Mouse (Mus musculus) lung, embryonic 16.5 days (tissue): ENCODE results near the gene Lta. TPM values are rescaled to one million over a fixed set of nuclear protein-coding genes. Genes with fewer than 3 reads are reported as not detected.
A peak's percentile ranks its signal among the peaks of the same experiment; 100 is the strongest.

Experiments used
- ATAC-seq: fragments of 200-750 bp; cut with Nextera tagmentation; 2 replicates; pipeline ENCODE4 v1.8.0; 2017; ENCODE audit warnings: low read depth, mild to moderate bottlenecking, moderate library complexity
- H3K27ac ChIP-seq: fragments of 300-500 bp; sonication (generic); 2 replicates; pipeline ENCODE4 v1.5.1; 2014; ENCODE audit warnings: mild to moderate bottlenecking, control low read depth, low read length
- H3K27me3 ChIP-seq: fragments of 300-500 bp; sonication (generic); 2 replicates; pipeline ENCODE4 v1.6.1; 2014; ENCODE audit warnings: low read depth, low read length, mixed read lengths; ENCODE audit not compliant: control insufficient read depth, insufficient read depth
- H3K36me3 ChIP-seq: fragments of 300-500 bp; sonication (generic); 2 replicates; pipeline ENCODE4 v1.6.1; 2014; ENCODE audit warnings: low read length; ENCODE audit not compliant: control insufficient read depth, insufficient read depth
- H3K4me1 ChIP-seq: fragments of 300-500 bp; sonication (generic); replicated peaks from 2 replicates; pipeline ENCODE4 v1.6.1; 2014; ENCODE audit warnings: low read length, mixed read lengths; ENCODE audit not compliant: control insufficient read depth, insufficient read depth
- H3K4me2 ChIP-seq: fragments of 300-500 bp; sonication (generic); 2 replicates; pipeline ENCODE4 v1.6.1; 2014; ENCODE audit warnings: low read depth, low read length, control low read depth
- H3K4me3 ChIP-seq: fragments of 300-500 bp; sonication (generic); 2 replicates; pipeline ENCODE4 v1.5.1; 2014; ENCODE audit warnings: mild to moderate bottlenecking, low read length, control low read depth
- H3K9ac ChIP-seq: fragments of 300-500 bp; sonication (generic); 2 replicates; pipeline ENCODE4 v1.6.1; 2014; ENCODE audit warnings: low read length, control low read depth
- H3K9me3 ChIP-seq: fragments of 300-500 bp; sonication (generic); 2 replicates; pipeline ENCODE4 v1.6.1; 2016; ENCODE audit warnings: low read length; ENCODE audit not compliant: control insufficient read depth
- WGBS: fragments of 180-500 bp; shearing (Covaris S2); extraction: QIAGEN DNeasy Blood & Tissue Kit; methylation state at CpG from one replicate; pipeline ENCODE4 v1.1.7; 2014; 5-methylcytosine and 5-hydroxymethylcytosine counted together
- polyA plus RNA-seq: library from polyadenylated mRNA; unstranded; fragments of >200 nt; fragmentation: Nextera tagmentation; extraction: Ambion mirVana; gene quantifications from 2 replicates; pipeline ENCODE4 v1.2.1, GENCODE M21; 2015

Gene Lta
- polyA plus RNA-seq, 1 experiment from 2014 or later: not detected

DNA sequence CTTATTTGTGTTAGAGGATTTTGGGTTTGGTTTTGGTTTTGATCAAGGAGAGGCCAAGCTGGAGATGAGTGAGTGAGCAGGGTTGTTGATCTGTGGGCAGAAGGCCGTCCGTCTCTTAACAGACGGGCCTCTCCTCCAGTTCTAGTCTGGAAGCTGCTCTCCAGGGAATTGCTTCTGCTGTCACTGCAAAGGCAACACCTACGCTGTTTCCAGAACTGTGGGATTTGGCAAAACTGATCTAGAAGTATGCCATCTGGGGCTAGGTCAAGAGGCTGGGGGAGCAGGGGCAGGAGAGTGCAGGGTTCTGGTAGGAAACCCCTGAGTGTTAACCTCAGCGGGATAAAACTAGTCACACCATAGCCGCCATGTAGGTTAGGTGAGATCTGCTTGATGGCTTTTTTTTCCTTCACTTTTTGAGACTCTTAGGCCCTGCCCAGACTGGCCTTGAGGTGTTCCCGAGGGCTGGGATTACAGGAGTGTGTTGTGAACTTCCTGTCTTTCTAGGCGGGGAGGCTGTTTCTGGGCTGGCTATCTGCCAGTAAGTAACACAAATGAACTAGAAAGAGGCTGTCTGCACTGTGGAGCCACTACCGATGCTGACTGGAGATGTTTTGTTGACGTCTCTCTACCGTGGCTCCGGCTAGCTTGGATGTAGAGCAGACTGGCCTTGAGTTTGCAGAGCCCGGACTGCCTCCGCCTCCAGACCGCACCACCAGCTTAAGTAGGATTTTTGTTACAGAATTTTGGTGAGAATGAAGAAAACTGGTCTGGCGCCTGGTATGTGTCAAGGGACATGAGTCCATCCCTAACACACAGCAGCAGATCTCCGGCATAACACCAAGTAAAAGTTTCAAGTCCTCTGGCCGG is 28.2 kb upstream of the Lta start, which contains the start of gene Atp6v1g2:
Gene Atp6v1g2 (plus strand): TSS at position 547 of the 867 bp plus-strand sequence.
- Histone ChIP-seq H3K36me3 (peaks cover 25% of the 10 kb centered on the region), H3K27ac (peak within 1 kb of the TSS; percentile 99), H3K4me2 (peak within 1 kb of the TSS; percentile 66), H3K9ac (peak within 1 kb of the TSS; percentile 96), H3K4me1 (peaks cover 28% of the 10 kb centered on the region), H3K4me3 (peak within 1 kb of the TSS; percentile 62), H3K9me3 (no peaks in the 10 kb centered on the region), H3K27me3 (no peaks in the 10 kb centered on the region)
- WGBS: 37% methylated on average over 18 of the region's 18 CpGs
- peak; percentile 32 for ATAC-seq

DNA sequence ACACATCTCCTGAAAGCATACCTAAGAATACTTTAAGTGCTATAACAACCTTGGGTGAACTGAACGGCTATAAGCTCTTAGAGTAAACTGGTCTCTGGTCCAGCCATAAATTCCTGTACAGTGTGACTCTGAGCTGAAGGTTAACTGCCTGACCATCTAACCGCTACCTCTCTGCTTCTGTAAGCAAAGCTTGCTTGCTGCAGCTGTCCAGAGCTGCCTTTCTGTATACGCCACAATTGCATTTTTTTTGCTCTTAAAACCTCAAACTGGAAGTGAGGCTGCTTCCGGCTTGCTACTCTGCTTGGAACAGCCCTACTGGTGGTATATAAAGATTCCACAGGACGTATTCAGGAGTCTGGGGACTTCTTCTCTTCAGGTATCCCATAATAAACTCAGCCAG is 27.5 kb upstream of the Lta start:
- ATAC-seq: no peak
- peaks cover 25% of the 10 kb centered on the region for H3K36me3 ChIP-seq
- H3K9ac ChIP-seq: peak overlapping the region; percentile 5; the same call in 1 of the 2 replicates
- no peak overlapping the region for H3K4me3 ChIP-seq
- no peak overlapping the region for H3K4me2 ChIP-seq
- H3K27me3 ChIP-seq: no peaks in the 10 kb centered on the region
- H3K27ac ChIP-seq: peak overlapping the region; percentile 99
- H3K4me1 ChIP-seq: peaks cover 28% of the 10 kb centered on the region
- 69% methylated on average over 5 of the region's 5 CpGs for WGBS
- no peaks in the 10 kb centered on the region for H3K9me3 ChIP-seq

DNA sequence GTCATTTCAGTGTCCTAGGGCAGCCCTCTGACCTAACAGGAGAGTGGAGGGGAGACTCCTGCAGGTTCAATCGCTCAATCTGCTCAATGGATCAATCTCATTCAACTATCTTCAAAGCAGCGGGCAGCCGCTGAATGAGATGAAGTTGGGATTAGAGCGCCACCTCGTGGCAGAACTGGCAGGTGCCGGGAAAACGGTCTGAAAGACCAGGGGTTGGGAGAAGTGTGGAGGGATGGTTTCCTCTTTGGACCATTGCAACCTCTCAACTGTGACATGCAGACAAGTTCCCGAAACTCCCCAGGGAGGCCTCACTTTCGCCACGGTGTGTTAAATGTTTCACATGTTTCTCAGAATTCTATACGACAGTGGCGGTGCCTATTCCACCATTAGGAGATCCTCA is 26.9 kb upstream of the Lta start:
- Histone ChIP-seq H3K4me1 (peaks cover 28% of the 10 kb centered on the region), H3K27ac (peak overlapping the region; percentile 5; the same call in 1 of the 2 replicates), H3K27me3 (no peaks in the 10 kb centered on the region), H3K9me3 (no peaks in the 10 kb centered on the region), H3K4me3 (no peak overlapping the region), H3K36me3 (peaks cover 27% of the 10 kb centered on the region), H3K9ac (no peak overlapping the region), H3K4me2 (no peak overlapping the region)
- ATAC-seq: no peak
- WGBS: 15% methylated on average over 12 of the region's 12 CpGs

DNA sequence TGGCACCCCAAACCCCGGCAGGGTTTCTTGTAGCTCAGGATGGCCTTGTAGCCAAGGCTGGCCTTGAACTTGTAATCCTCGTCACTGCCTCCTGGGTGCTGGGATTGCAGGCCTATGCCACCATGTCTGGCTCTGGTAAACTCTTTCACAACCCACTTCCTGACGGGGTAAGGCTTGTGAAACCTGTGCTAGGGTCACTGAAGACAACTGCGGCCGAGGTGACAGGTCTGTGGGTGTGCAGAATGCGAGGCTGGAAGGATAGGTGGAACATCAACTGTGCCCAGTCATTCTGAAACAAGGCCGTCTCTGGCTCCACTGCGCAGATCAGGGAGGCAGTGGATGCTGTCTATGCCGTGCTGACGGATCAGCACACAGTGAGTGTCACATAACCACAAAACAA is 25.9 kb upstream of the Lta start:
- ATAC-seq: no peak
- peaks cover 30% of the 10 kb centered on the region for H3K36me3 ChIP-seq

DNA sequence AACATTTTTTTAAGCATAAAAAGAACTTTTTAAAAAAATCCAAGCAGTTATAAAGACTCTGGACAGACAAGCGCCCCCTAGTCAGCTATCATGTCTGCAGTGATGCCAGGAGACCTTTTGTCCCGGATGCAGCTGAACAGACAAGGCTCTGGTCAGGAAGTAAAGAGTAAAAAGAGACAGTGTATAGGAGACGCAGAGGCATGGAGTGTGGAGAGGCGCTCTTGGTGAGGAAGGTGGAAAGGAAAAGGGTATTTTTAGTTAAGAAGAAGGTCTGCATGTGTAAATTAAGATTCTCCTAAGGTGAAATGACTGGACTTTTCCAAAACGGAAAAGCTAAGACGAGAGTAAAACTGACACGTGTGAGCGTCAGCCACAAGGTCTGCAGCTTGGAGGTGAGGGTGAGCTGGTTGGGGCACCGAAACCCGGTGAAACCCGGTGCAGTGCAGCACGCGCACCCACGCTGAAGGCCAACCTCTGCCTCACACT is 21.5 kb upstream of the Lta start:
- no peak overlapping the region for H3K4me2 ChIP-seq
- WGBS: 79% methylated on average over 14 of the region's 14 CpGs
- no peak overlapping the region for H3K27ac ChIP-seq
- no peaks in the 10 kb centered on the region for H3K9me3 ChIP-seq
- H3K27me3 ChIP-seq: no peaks in the 10 kb centered on the region
- no peak for ATAC-seq
- H3K9ac ChIP-seq: no peak overlapping the region
- peaks cover 37% of the 10 kb centered on the region for H3K36me3 ChIP-seq
- no peaks in the 10 kb centered on the region; the same call in 1 of the 2 replicates for H3K4me1 ChIP-seq
- H3K4me3 ChIP-seq: no peak overlapping the region

More for the DNA sequence above, 25.9 kb upstream of the Lta start:
- Histone ChIP-seq H3K27ac (no peak overlapping the region), H3K9ac (no peak overlapping the region), H3K9me3 (no peaks in the 10 kb centered on the region), H3K4me3 (no peak overlapping the region), H3K27me3 (no peaks in the 10 kb centered on the region), H3K4me2 (no peak overlapping the region), H3K4me1 (peaks cover 24% of the 10 kb centered on the region)
- WGBS: 86% methylated on average over 10 of the region's 10 CpGs

DNA sequence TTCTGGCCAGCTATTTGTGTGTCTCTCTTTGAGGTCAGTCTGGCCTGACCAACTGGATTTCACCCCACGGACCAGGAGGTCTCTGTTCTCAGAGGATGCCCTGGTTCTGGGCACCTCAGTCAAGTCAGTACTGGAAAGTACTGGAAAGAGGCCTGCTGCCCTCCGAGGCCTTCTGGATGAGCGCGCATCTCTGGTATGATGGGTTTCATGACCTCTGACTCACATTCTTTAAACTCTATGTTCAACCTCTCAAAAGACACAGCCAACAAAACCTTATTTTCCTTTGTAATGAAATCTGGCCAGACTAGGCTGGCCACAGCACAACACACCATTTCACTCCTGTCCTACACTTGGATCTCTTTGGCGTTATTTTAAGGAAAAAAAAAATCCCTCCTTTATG is 20.3 kb upstream of the Lta start:
- Histone ChIP-seq H3K27me3 (no peaks in the 10 kb centered on the region), H3K36me3 (peaks cover 30% of the 10 kb centered on the region), H3K9me3 (no peaks in the 10 kb centered on the region), H3K4me3 (no peak overlapping the region), H3K4me1 (peaks cover under 1% of the 10 kb centered on the region), H3K27ac (no peak overlapping the region), H3K9ac (no peak overlapping the region), H3K4me2 (no peak overlapping the region)
- ATAC-seq: no peak
- 94% methylated on average over 5 of the region's 5 CpGs for WGBS

DNA sequence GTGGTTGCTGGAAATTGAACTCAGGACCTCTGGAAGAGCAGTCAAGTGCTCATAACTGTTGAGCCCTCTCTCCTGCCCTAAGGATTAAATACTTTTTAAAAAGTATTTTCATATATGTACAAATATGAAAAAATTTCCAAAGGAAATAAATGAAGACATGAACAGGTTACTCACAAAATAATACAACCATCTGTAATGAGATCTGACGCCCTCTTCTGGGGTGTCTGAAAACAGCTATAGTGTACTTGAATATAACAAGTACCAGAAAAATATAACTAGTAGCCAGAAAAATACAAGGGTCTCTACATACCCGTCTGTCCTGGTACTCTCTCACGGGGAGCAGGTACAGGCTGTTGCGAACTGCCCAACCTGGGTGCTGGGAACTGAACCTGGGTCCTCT is 19.5 kb upstream of the Lta start:
- no peaks in the 10 kb centered on the region for H3K27me3 ChIP-seq
- H3K4me2 ChIP-seq: no peak overlapping the region
- ATAC-seq: no peak
- no peak overlapping the region for H3K27ac ChIP-seq
- WGBS: 96% methylated on average over 4 of the region's 4 CpGs
- no peaks in the 10 kb centered on the region for H3K9me3 ChIP-seq
- H3K4me1 ChIP-seq: peaks cover 8% of the 10 kb centered on the region
- H3K36me3 ChIP-seq: peaks cover 27% of the 10 kb centered on the region
- H3K9ac ChIP-seq: no peak overlapping the region
- no peak overlapping the region for H3K4me3 ChIP-seq

DNA sequence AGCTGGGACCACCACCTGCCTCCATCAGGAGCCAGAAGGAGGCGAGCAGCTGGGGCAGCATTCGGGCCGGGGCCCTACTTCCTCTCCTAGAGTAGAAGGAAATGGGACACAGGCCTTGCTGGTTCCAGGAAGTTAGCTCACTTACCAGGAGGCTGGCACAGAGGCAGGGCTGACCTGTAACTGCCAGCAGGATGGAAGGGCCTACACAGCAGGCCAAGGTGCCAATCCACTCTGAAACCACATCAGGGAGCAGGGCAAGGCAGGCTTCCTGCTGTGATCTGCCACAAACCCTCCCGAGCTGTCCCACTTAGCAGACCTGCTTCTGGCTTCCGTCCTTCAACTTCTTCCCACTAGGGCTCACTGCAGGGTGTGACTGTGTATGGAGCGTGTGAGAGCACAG is 17.1 kb upstream of the Lta start:
- peak overlapping the region; percentile 71 for H3K27ac ChIP-seq
- no peak overlapping the region for H3K9ac ChIP-seq
- 60% methylated on average over 6 of the region's 6 CpGs for WGBS
- no peak for ATAC-seq
- peaks cover 8% of the 10 kb centered on the region for H3K4me1 ChIP-seq
- H3K27me3 ChIP-seq: no peaks in the 10 kb centered on the region
- no peak overlapping the region for H3K4me2 ChIP-seq
- no peaks in the 10 kb centered on the region for H3K9me3 ChIP-seq
- no peak overlapping the region for H3K4me3 ChIP-seq
- peaks cover 11% of the 10 kb centered on the region for H3K36me3 ChIP-seq

DNA sequence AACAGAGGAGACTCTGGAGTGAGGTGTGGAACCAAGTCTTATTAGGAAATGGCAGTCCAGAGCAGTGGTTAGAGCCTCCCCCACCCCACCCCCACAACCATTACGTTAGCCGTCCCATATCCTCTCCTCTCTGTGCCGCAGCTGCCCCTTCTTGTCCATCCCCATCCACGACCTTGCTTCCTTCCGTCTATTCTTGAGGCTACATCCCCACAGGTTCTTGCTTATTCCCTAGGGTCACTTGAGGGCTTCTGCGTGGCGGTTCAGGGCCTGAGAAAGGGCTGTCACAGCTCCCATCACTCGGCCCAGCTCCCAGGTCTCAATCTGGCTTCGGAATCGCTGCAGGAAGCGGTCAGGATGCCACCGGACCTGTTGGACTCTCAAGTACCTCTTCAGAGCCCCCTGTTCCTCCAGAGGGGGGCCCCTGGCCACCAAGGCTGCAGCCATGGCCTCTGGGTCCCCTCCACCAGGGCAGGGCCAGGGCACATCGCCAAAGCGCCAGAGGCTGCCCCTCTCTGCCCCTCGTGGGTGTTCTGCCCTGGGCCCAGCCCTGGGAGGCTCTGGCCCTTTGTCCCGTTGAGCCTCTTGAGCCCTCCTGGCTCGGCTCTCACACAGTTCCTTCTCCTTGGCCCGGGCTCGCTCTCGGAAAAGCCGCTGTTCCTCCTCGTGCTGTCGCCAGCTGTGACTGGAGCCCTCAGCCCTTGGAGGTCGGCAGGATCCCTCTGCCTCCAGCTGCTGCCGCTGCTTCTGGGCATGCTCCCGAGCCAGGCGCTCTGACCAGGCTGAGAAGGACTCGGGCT is 15.2 kb upstream of the Lta start, which contains the start of gene Gm16181:
Gene Gm16181 (plus strand): TSS at position 679 of the 797 bp plus-strand sequence.
- WGBS: 57% methylated on average over 28 of the region's 28 CpGs
- H3K9ac ChIP-seq: no peak within 1 kb of the TSS
- H3K4me2 ChIP-seq: no peak within 1 kb of the TSS
- H3K9me3 ChIP-seq: no peaks in the 10 kb centered on the region
- peak; percentile 56 for ATAC-seq
- H3K27ac ChIP-seq: peak within 1 kb of the TSS; percentile 77
- H3K4me1 ChIP-seq: peaks cover 8% of the 10 kb centered on the region; the same call in 1 of the 2 replicates
- no peaks in the 10 kb centered on the region for H3K27me3 ChIP-seq
- no peak within 1 kb of the TSS for H3K4me3 ChIP-seq
- peaks cover 5% of the 10 kb centered on the region for H3K36me3 ChIP-seq
